Mouse (Mus musculus) cerebellum, adult 11 months (tissue): ENCODE data around the gene Gramd1c.
A peak's percentile ranks its signal among the peaks of the same experiment; 100 is the strongest.

Experiments used
- DNase-seq: peaks from one replicate; pipeline ENCODE4 v3.0.0; 2022

The Gramd1c gene

DNA sequence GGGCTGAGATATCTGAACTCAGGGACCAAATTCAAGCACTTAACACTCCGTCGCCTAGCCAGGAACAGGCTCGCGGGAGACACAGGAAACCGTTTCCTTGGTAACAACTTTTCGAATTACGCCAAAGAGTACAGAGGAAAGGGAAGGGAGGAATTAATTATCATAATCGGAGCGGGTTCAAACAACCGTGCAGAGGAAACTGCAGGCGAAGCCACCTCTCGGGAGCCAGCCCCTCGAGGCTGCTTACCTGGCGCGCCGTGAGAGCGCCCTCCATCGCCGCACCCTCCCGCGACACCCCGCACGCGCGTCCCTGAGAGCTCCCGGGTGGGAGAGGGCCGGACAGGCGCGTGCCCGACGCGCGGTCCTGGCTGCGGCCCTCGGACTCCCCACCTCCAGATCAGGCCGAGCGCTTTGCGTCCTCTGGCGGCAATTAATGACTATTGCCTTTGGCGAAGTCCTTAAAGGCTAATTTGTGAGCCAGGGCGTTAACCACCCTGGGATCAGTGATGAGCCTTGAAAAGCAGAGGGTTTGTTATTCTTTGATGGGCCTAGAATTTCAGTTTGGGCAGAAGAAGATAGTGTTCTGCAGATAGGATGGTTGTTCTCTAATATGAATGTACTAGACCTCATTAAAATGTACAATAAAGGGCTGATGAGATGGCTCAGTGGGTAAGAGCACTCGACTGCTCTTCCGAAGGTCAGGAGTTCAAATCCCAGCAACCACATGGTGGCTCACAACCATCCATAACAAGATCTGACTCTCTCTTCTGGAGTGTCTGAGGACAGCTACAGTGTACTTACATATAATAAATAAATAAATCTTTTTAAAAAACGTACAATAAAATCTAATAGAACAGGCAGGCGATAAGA is at the start of gene Gramd1c:
Gene Gramd1c, minus strand, starts transcription at position 321 of the 870 bp plus-strand sequence.
- peak; percentile 38 for DNase-seq

DNA sequence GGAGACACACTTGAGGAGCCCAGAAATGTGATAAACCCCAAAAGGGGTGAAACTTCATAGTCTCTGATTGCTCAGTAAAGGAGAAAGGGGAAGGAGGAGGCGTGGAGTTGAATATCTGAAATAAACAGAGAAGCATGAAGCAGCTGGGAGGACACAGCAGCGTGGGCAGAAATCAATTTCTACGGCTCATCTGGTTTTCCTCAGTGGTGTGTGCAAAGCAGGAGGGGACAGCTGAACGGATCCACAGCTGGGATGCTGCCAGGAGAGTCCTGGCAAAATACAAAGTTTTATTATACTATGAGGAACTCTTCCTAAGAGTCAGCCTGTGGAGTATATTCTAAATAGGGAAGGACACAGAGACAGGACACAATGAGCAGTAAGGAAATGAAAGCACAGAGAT is 45.9 kb upstream of the Gramd1c start:
- no peak for DNase-seq

DNA sequence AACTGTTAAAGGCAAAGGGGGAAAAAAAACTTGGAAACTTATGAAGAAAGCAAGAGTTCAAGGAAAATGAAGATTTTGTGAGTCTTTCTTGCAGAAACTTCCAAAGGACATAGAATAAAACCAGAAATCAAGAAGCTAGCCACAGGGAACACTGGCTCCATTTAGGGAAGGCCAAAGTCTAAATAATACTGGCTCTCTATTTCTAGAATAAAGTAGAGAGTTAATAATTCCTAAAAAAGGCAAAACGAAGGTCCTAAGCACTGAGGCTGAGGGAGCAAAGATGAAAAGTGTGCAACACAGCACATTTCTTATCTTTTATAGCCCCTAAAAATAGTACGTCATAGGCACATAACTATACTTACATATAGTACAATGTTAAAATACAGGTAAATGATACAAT is 42.1 kb upstream of the Gramd1c start:
- no peak for DNase-seq

DNA sequence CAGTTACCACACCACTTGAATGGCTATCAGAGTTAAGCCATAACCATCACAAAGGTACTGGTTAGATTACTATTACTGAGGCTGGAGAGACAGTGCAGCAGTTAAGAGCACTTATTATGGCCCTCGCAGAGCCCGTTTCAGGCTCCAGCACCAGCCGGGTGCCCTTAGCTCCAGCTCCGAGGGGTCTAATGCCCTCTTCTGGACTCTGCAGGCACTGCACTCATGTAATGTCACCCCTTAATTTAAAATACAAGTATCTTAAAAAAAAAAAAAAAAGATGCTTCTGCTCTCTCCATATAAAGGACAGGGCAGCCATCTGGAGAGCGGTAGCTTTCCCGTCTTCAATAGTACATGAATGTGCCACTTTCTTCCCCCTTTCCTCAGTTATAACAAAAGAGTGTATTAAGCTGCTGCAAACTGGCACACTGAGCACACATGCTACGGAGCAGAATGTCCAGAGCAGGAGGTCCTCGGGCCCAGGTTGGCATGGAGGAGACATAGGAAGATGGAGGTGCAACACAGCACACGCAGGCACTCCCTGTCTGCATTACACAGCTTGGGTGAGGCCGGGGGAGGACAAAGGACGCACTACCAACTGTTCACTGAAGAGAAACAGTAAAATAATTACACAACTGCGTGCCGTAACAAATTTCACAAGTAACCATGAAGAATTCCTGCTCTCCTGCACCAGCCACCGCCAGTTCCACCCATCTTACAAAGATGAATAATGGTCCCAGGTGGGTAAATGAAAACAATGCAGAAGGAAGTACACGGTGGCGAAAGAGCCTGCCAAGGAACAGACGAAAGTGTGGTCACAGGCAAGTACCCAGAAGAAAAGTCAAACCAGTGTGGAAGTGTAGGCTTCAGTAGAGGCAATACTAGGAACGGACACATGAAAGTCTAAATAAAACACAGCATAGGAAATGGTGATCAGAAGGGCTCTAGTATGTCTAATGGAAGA is 40.9 kb upstream of the Gramd1c start:
- no peak for DNase-seq

GRCm38 (mm10) chr16:44102925-44103324 is 39.8 kb upstream of the Gramd1c start:
- DNase-seq, result no peak

- DNase-seq, result no peak
These were observed 38.1 kb upstream of the Gramd1c start for GRCm38 (mm10) chr16:44101181-44101710.

DNA sequence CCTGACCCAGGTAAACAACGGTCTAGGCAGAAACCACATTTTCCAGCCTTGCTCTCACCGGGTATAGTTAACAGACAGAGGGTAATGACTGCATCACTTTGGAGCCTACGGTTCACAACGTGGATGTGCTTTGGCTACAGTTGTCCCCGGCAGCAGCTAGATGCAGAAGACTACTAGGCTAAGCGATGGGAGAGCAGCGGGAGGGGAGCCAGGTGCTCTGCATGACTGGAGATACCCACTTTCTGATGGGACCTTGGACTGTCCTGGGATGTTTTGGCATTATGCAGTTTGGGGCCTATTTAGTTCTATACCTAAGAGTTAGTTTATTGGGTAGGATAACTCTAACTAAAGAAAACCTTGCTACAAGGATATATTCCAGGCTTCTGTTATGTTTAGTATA is 36.2 kb upstream of the Gramd1c start:
- DNase-seq, result no peak

GRCm38 (mm10) chr16:44087650-44088049 is 24.5 kb upstream of the Gramd1c start:
- DNase-seq, result no peak

DNA sequence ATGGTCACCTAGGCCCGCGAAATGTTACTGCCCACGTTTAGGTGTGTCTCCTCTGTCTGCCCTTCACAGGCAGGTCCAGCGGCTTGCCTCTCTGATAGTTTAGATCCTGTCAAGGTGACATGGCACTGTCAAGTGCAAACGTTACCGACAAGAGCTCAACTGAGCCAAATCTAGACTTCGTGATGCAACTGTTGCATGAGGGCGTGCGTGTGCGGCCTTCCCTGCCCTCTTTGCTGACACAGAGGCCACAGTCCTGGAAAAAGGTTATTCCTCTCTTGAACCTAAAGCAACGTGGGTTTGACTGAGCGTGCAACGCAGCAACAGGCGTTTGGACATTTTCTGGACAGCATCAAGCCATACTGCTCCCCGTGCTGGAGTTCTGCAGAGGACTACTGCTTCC is 1.8 kb downstream of the Gramd1c start:
- no peak for DNase-seq

- no peak for DNase-seq
These were observed 2.4 kb downstream of the Gramd1c start for GRCm38 (mm10) chr16:44060604-44061286.

DNA sequence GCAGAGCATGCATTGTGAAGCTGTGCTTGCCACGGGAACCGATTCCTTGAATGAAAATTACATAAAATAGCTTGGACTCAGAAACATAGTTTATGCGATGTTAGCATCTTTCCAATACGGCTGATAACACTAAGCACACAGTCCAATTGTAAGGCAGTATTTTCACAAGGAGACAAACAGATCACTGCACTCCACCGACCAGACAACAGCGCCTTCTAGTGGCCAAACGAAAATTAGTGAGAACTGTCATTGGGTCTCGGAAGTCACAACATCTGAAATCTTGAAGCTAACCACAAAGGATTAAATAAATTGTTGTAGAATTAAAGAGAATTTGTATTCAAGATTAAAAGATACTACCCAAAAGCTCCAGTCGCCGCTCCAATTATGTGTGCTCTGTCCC is 4.4 kb downstream of the Gramd1c start:
- peak; percentile 41 for DNase-seq

GRCm38 (mm10) chr16:44055766-44056165 is 7.4 kb downstream of the Gramd1c start:
- no peak for DNase-seq

DNA sequence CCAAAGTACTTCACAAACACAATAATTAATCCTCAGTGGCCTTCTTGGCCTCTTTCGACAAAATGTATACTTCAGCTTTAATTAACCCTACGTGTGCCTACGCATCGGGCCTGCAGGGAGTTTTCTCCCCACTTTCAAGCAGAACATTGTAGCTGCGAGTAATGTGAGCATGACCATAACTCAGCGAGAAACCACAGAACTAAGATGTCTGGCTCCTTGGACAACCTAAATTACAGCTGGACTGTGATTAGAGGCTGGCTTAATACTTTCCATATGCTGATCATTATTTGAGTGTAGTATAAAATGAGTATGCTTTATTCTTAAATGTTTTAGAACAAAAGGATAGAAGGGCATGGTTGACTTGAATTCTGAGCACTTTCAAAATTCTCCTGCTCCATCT is 9.9 kb downstream of the Gramd1c start:
- DNase-seq, result no peak

- DNase-seq, result no peak
These were observed 10.8 kb downstream of the Gramd1c start for GRCm38 (mm10) chr16:44052390-44052789.

DNA sequence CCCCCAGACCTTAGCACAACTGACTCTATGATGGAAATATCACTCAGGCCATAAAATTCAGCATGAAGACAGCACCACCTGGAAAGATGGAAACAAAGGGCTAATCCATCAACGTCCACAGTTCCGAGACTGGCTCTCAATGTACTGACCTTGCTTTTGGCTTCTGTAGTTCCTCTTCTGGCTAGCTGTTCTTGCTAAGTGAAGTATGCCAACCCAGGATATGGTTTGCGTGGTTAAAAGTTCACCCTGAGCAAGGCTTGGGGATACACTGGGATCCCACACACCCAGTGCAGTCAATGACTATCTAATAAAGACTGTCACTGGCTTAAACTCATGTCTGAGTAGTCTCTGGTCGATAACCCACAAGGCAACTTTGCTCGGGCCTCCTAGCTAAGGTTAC is 13.0 kb downstream of the Gramd1c start:
- no peak for DNase-seq

DNA sequence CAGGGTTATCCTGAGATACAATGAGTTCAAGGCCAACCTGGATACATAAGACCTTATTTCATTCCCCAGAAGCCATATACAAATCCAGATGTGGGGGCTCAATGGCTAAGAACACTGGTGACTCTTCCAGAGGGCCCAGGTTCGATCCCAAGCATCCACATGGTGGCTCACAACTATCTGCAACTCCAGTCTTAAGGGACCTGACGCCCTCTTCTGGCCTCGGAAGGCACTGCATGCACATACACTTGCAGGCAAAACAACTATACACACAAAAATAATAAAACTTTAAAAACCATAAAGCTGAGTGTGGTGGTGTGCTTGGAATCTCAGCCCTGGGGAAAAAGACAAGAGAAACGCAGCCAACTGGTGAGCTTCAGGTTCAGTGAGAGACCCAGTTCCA is 24.0 kb downstream of the Gramd1c start:
- no peak for DNase-seq

- DNase-seq, result no peak
These were observed 27.9 kb downstream of the Gramd1c start for GRCm38 (mm10) chr16:44035221-44035620.

GRCm38 (mm10) chr16:44033365-44033764 is 29.8 kb downstream of the Gramd1c start:
- no peak for DNase-seq

DNA sequence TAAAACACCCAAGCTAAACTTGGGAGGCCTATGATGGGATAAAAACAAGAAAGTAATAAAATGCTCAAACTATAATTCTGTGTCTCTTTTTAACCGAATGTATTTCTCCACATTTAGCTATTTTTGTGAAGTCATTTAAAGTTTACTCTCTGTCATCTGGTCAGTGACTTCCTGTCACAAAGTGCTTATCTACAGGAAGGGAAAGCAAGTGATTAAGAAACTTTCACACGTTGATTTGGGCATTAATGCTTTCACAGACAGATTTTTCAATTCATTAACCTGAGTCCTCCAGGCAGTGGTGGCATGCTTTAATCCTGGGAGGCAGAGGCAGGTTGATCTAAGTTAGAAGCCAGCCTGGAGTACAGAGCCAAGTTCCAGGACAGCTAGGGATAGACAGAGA is 33.9 kb downstream of the Gramd1c start:
- no peak for DNase-seq

DNA sequence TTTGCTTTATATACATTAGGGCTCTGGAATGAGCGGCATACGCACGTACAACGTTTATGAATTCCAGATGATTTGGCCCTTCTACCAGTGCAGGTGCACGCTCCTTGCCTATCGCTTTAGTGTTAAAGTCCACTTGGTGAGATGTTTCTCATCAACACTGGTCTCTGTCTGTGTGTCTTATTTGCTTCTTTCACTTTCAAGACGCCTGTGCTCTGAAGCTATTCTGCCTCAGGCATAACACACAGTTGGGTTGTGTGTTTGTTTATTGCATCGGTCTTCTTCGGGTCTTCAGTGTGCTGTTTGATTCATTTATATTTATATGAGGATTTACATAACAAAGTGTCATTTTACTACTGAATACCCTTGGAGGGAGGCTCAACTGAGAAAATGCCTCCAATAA is 36.3 kb downstream of the Gramd1c start:
- DNase-seq, result no peak

DNA sequence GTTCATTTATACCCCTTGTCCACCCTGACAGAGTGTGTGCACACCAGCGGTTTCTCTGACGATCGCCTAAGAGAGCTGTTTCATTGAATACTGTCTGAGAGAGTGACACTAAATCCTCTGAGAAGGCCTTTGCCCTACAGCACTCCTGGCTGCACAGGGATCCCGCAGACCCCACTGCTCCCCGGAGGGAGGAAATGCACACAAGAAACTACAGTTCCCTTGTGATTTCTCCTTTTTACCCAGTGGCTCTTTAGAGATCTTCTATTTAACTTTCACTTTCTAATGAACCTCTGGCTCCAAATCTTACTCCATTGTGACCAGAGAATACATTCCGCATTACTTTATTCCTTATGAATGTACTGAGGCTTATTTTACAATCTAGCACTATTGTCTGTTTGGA is 36.9 kb downstream of the Gramd1c start:
- DNase-seq, result no peak

DNA sequence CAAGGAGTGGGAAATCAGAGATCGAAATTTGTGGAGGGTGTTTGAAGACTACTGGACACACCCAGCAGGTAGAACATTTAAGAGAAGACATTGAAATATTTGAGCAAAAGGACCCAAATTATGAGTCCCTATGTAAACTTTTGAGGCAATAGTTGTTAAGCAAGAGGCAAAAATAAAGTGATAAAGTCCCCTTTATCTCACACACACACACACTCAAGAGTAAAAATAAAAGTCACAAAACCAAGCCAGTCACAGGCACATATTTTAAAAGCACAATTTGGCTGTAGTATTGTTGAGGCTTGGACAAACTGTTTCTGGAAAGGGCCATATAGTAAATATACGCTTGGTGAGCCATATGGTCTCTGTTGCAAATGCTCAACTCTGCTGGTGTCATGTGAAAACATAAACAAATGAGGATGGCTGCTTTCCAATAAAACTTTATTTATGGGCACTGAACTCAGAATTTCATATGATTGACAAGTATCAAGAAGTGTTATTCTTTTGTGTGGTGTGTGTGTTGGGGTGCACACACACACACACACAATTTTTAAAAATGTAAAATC is 44.1 kb downstream of the Gramd1c start:
- no peak for DNase-seq

GRCm38 (mm10) chr16:44018372-44018771 is 44.8 kb downstream of the Gramd1c start:
- DNase-seq, result no peak
